Mouse (Mus musculus): ENCODE results near the gene Ppp1cc.

DNA sequence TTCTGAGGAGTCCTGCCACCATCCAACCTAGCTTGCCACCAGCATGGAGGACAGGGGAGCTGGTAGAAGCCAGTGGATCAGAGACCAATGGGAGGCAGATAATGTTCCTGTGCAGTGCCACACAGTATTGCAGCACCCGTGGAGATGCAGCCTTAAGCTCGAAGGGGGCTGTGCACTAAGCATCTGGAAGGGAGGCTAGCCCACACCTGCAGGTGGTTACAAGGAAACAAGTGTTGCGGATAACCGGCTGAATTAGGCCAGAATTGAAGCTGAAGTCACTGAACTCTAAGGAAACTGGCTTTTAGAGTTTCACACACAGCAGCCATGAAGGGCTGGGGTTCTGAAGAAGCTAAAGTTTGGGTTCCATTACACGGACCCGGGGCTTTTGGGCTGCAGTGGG, 50.8 kb downstream of the Ppp1cc start:
- no peak for TF ChIP-seq GATA1 (IDR thresholded peaks at IDR 0.05; ENCODE audit: borderline replicate concordance, low read length)
- no peak for TF ChIP-seq FLI1 (IDR thresholded peaks at IDR 0.05; ENCODE audit: low read length)

Measured in megakaryocyte, embryonic 14.5 days (primary cell).